In genomic region chr4:136217063-136217462, GRCm38 (mm10) we compare ENCODE assay signal across 23 mouse cellular contexts. TPM values are rescaled to one million over a fixed set of nuclear protein-coding genes. Genes with fewer than 3 reads are reported as not detected.
DNase-seq lines count a peak whose midpoint lies in the region; ATAC-seq and TF ChIP-seq lines count a peak whose summit lies in the region.
"Had no signal": no experiment of that assay in that cellular context is flagged by ENCODE, and none has a peak within 500 bp of the region (broad histone marks: within the 10 kb centered on the region; RNA-seq: fewer than 3 reads in every experiment).

No protein-coding gene starts in this region.

- 0 out of 2 replicates have a peak overlapping the region, but pooled peaks have one; percentile 11 for H3K27ac ChIP-seq in embryonic facial prominence, embryonic 12.5 days
- H3K27ac ChIP-seq in embryonic facial prominence, embryonic 10.5 days (replicated peaks) = no peak overlapping the region; the same call in 1 of the 2 replicates
- peak overlapping the region; percentile 72 for H3K27ac ChIP-seq in liver, postnatal 0 days (ENCODE audit: low read depth)
- no peak overlapping the region for H3K27ac ChIP-seq in liver, embryonic 11.5 days (ENCODE audit: low read depth, low read length)
- 0 out of 2 replicates have a peak overlapping the region, but pooled peaks have one; percentile 28 for H3K27ac ChIP-seq in lung, embryonic 16.5 days (ENCODE audit: low read length)
- peak overlapping the region; percentile 3; the same call in 1 of the 2 replicates for H3K27ac ChIP-seq in stomach, embryonic 15.5 days
- H3K27ac ChIP-seq: forebrain, embryonic 15.5 days; midbrain, embryonic 10.5 days had no signal

- 0 out of 2 replicates have a peak, but pooled peaks cover 6% of the 10 kb centered on the region for H3K36me3 ChIP-seq in embryonic facial prominence, embryonic 12.5 days
- 0 out of 2 replicates have a peak, but pooled peaks cover 4% of the 10 kb centered on the region for H3K36me3 ChIP-seq in embryonic facial prominence, embryonic 10.5 days (replicated peaks)
- H3K36me3 ChIP-seq in liver, postnatal 0 days (replicated peaks; ENCODE audit: insufficient read depth, low read length) = no peaks in the 10 kb centered on the region
- no peaks in the 10 kb centered on the region for H3K36me3 ChIP-seq in liver, embryonic 11.5 days (ENCODE audit: control insufficient read depth, insufficient read depth, low read length)
- no peaks in the 10 kb centered on the region for H3K36me3 ChIP-seq in lung, embryonic 16.5 days (ENCODE audit: control insufficient read depth, insufficient read depth, low read length)
- H3K36me3 ChIP-seq in stomach, embryonic 15.5 days = no peaks in the 10 kb centered on the region
- H3K36me3 ChIP-seq: forebrain, embryonic 15.5 days; G1E; midbrain, embryonic 10.5 days had no signal

- peaks cover 42% of the 10 kb centered on the region for H3K4me1 ChIP-seq in embryonic facial prominence, embryonic 12.5 days
- H3K4me1 ChIP-seq in embryonic facial prominence, embryonic 10.5 days = peaks cover 47% of the 10 kb centered on the region
- H3K4me1 ChIP-seq in liver, postnatal 0 days (ENCODE audit: insufficient read depth) = no peaks in the 10 kb centered on the region
- peaks cover 9% of the 10 kb centered on the region; the same call in 1 of the 2 replicates for H3K4me1 ChIP-seq in liver, embryonic 11.5 days (replicated peaks; ENCODE audit: control insufficient read depth, insufficient read depth, low read length)
- H3K4me1 ChIP-seq in lung, embryonic 16.5 days (replicated peaks; ENCODE audit: control insufficient read depth, insufficient read depth, low read length) = peaks cover 36% of the 10 kb centered on the region
- peaks cover 43% of the 10 kb centered on the region for H3K4me1 ChIP-seq in stomach, embryonic 15.5 days

- H3K27me3 ChIP-seq in embryonic facial prominence, embryonic 12.5 days = no peaks in the 10 kb centered on the region
- peaks cover 37% of the 10 kb centered on the region for H3K27me3 ChIP-seq in embryonic facial prominence, embryonic 10.5 days (replicated peaks; ENCODE audit: low read depth, poor library complexity, severe bottlenecking)
- 0 out of 2 replicates have a peak, but pooled peaks cover 7% of the 10 kb centered on the region for H3K27me3 ChIP-seq in liver, postnatal 0 days (ENCODE audit: insufficient read depth, low read length)
- peaks cover 43% of the 10 kb centered on the region for H3K27me3 ChIP-seq in liver, embryonic 11.5 days (replicated peaks; ENCODE audit: control insufficient read depth, insufficient read depth, low read length)
- no peaks in the 10 kb centered on the region for H3K27me3 ChIP-seq in lung, embryonic 16.5 days (ENCODE audit: control insufficient read depth, insufficient read depth, low read depth, low read length)
- H3K27me3 ChIP-seq in stomach, embryonic 15.5 days (replicated peaks) = no peaks in the 10 kb centered on the region
- H3K27me3 ChIP-seq: forebrain, embryonic 15.5 days had no signal

- DNase-seq in embryonic facial prominence, embryonic 10.5 days (ENCODE audit: low spot score) = no peak
- no peak for DNase-seq in liver, postnatal 0 days
- DNase-seq in liver, embryonic 11.5 days (ENCODE audit: low spot score) = no peak
- DNase-seq in ovary, adult 18-20 months (ENCODE audit: low spot score) = no peak
- no peak for DNase-seq in adrenal gland, adult 18-20 months (ENCODE audit: low spot score in 2 of 2)
- DNase-seq: adrenal gland, adult 8-10 months; cerebellum, adult 11 months; cerebellum, postnatal 14 days; embryo, embryonic 11 days; heart, postnatal 14 days; kidney, adult 18-20 months; kidney, postnatal 25 days; layer of hippocampus, adult 9-11 months; retina, postnatal 1 day had no signal

- no peak for TF ChIP-seq EP300 in liver, postnatal 0 days (IDR thresholded peaks at IDR 0.05; ENCODE audit: low read depth)

- H3K4me2 ChIP-seq in embryonic facial prominence, embryonic 12.5 days (replicated peaks) = no peak overlapping the region
- no peak overlapping the region for H3K4me2 ChIP-seq in liver, postnatal 0 days (ENCODE audit: low read depth, low read length)
- no peak overlapping the region for H3K4me2 ChIP-seq in liver, embryonic 11.5 days
- no peak overlapping the region for H3K4me2 ChIP-seq in lung, embryonic 16.5 days (ENCODE audit: low read depth, low read length)
- no peak overlapping the region for H3K4me2 ChIP-seq in stomach, embryonic 15.5 days
- H3K4me2 ChIP-seq: forebrain, embryonic 15.5 days had no signal

- 61% methylated on average over 10 of the region's 10 CpGs for WGBS in embryonic facial prominence, embryonic 12.5 days
- WGBS in embryonic facial prominence, embryonic 10.5 days = 70% methylated on average over 10 of the region's 10 CpGs
- 47% methylated on average over 10 of the region's 10 CpGs for WGBS in liver, postnatal 0 days (ENCODE audit: insufficient replicate concordance)
- 54% methylated on average over 10 of the region's 10 CpGs for WGBS in liver, embryonic 11.5 days
- WGBS in lung, embryonic 16.5 days = 28% methylated on average over 10 of the region's 10 CpGs
- 36% methylated on average over 10 of the region's 10 CpGs for WGBS in stomach, embryonic 15.5 days

- no peaks in the 10 kb centered on the region for H3K9me3 ChIP-seq in embryonic facial prominence, embryonic 12.5 days
- H3K9me3 ChIP-seq in embryonic facial prominence, embryonic 10.5 days = no peaks in the 10 kb centered on the region
- no peaks in the 10 kb centered on the region for H3K9me3 ChIP-seq in liver, postnatal 0 days (ENCODE audit: low read length)
- H3K9me3 ChIP-seq in liver, embryonic 11.5 days (ENCODE audit: control insufficient read depth, low read length) = no peaks in the 10 kb centered on the region
- H3K9me3 ChIP-seq in lung, embryonic 16.5 days (ENCODE audit: control insufficient read depth, low read length) = no peaks in the 10 kb centered on the region
- no peaks in the 10 kb centered on the region for H3K9me3 ChIP-seq in stomach, embryonic 15.5 days
- H3K9me3 ChIP-seq: forebrain, embryonic 15.5 days; G1E; midbrain, embryonic 10.5 days had no signal

- no peak for ATAC-seq in embryonic facial prominence, embryonic 12.5 days (ENCODE audit: insufficient number of reproducible peaks, insufficient read depth, low FRiP score, low TSS enrichment)
- no peak for ATAC-seq in liver, postnatal 0 days
- no peak for ATAC-seq in liver, embryonic 11.5 days (replicated peaks; ENCODE audit: low FRiP score)
- no peak for ATAC-seq in lung, embryonic 16.5 days (ENCODE audit: low read depth)
- ATAC-seq in stomach, embryonic 15.5 days (ENCODE audit: insufficient read depth, low FRiP score, low read depth) = no peak
- ATAC-seq: CD4-positive, CD25-positive, alpha-beta regulatory T cell, adult 4 months; forebrain, embryonic 15.5 days; hindbrain, embryonic 16.5 days had no signal

- TF ChIP-seq CTCF in liver, postnatal 0 days (IDR thresholded peaks at IDR 0.05; ENCODE audit: low read depth) = no peak

- H3K4me3 ChIP-seq in embryonic facial prominence, embryonic 12.5 days = no peak overlapping the region
- H3K4me3 ChIP-seq in embryonic facial prominence, embryonic 10.5 days = no peak overlapping the region
- no peak overlapping the region for H3K4me3 ChIP-seq in liver, postnatal 0 days (ENCODE audit: low read depth, low read length)
- no peak overlapping the region for H3K4me3 ChIP-seq in liver, embryonic 11.5 days (ENCODE audit: low read depth, low read length)
- no peak overlapping the region for H3K4me3 ChIP-seq in lung, embryonic 16.5 days (ENCODE audit: low read length)
- H3K4me3 ChIP-seq in stomach, embryonic 15.5 days (replicated peaks) = no peak overlapping the region
- H3K4me3 ChIP-seq: forebrain, embryonic 15.5 days; midbrain, embryonic 10.5 days had no signal

- H3K9ac ChIP-seq in embryonic facial prominence, embryonic 12.5 days = no peak overlapping the region
- no peak overlapping the region; the same call in 1 of the 2 replicates for H3K9ac ChIP-seq in liver, postnatal 0 days (replicated peaks)
- H3K9ac ChIP-seq in liver, embryonic 11.5 days (ENCODE audit: low read depth, low read length) = no peak overlapping the region
- no peak overlapping the region for H3K9ac ChIP-seq in lung, embryonic 16.5 days (ENCODE audit: low read length)
- no peak overlapping the region for H3K9ac ChIP-seq in stomach, embryonic 15.5 days
- H3K9ac ChIP-seq: forebrain, embryonic 15.5 days had no signal

RNA-seq across cellular contexts. Expression of gene Asap3, which starts 10.9 kb away (rescaled TPM):
- polyA plus RNA-seq in embryonic facial prominence, embryonic 12.5 days (2016; fragmentation: Nextera tagmentation; extraction: Ambion mirVana) = 13.1 and 13.3 TPM in 2 replicates
- 4.2 and 5.3 TPM in 2 replicates for polyA plus RNA-seq in embryonic facial prominence, embryonic 10.5 days (2016; fragmentation: Nextera tagmentation; extraction: Ambion mirVana)
- 4.5 and 4.8 TPM in 2 replicates for polyA plus RNA-seq in liver, postnatal 0 days (2015; fragmentation: Nextera tagmentation; extraction: Ambion mirVana)
- 1.8 and 2.9 TPM in 2 replicates for polyA plus RNA-seq in liver, embryonic 11.5 days (2014; fragmentation: Nextera tagmentation; extraction: Ambion mirVana)
- 8.2 and 9.1 TPM in 2 replicates for polyA plus RNA-seq in lung, embryonic 16.5 days (2015; fragmentation: Nextera tagmentation; extraction: Ambion mirVana)
- polyA plus RNA-seq in stomach, embryonic 15.5 days (2015; fragmentation: Nextera tagmentation; extraction: Ambion mirVana) = 6.4 and 7.8 TPM in 2 replicates
- total RNA-seq in adrenal gland, adult 18-20 months (2021) = 1 to 10 TPM; 1.6 to 2.8 TPM
- total RNA-seq: monocyte, adult 5-6 weeks had no signal
- polyA plus RNA-seq: CD4-positive, CD25-positive, alpha-beta regulatory T cell, adult 4 months had no signal

RNA-seq across cellular contexts. Expression of gene Tcea3, which starts 30.5 kb away (rescaled TPM):
- polyA plus RNA-seq in embryonic facial prominence, embryonic 12.5 days (2016; fragmentation: Nextera tagmentation; extraction: Ambion mirVana) = 2.9 and 4.1 TPM in 2 replicates
- polyA plus RNA-seq in embryonic facial prominence, embryonic 10.5 days (2016; fragmentation: Nextera tagmentation; extraction: Ambion mirVana) = 0.83 and 0.97 TPM in 2 replicates
- 37.6 and 41.7 TPM in 2 replicates for polyA plus RNA-seq in liver, postnatal 0 days (2015; fragmentation: Nextera tagmentation; extraction: Ambion mirVana)
- polyA plus RNA-seq in liver, embryonic 11.5 days (2014; fragmentation: Nextera tagmentation; extraction: Ambion mirVana) = 16.4 and 17.3 TPM in 2 replicates
- polyA plus RNA-seq in lung, embryonic 16.5 days (2015; fragmentation: Nextera tagmentation; extraction: Ambion mirVana) = 20.3 and 22.9 TPM in 2 replicates
- polyA plus RNA-seq in stomach, embryonic 15.5 days (2015; fragmentation: Nextera tagmentation; extraction: Ambion mirVana) = 18.9 and 20.8 TPM in 2 replicates
- total RNA-seq in adrenal gland, adult 18-20 months (2021) = 1 to 10 TPM; 1.5 to 4.7 TPM
- polyA plus RNA-seq: G1E had no signal

RNA-seq across cellular contexts. Expression of gene E2f2, which starts 44.9 kb away (rescaled TPM):
- 8.3 and 8.7 TPM in 2 replicates for polyA plus RNA-seq in embryonic facial prominence, embryonic 12.5 days (2016; fragmentation: Nextera tagmentation; extraction: Ambion mirVana)
- polyA plus RNA-seq in embryonic facial prominence, embryonic 10.5 days (2016; fragmentation: Nextera tagmentation; extraction: Ambion mirVana) = 6.2 TPM in 2 replicates
- 48.6 and 50.2 TPM in 2 replicates for polyA plus RNA-seq in liver, postnatal 0 days (2015; fragmentation: Nextera tagmentation; extraction: Ambion mirVana)
- polyA plus RNA-seq in liver, embryonic 11.5 days (2014; fragmentation: Nextera tagmentation; extraction: Ambion mirVana) = 9.0 and 9.2 TPM in 2 replicates
- 18.4 and 18.8 TPM in 2 replicates for polyA plus RNA-seq in lung, embryonic 16.5 days (2015; fragmentation: Nextera tagmentation; extraction: Ambion mirVana)
- 8.6 and 11.4 TPM in 2 replicates for polyA plus RNA-seq in stomach, embryonic 15.5 days (2015; fragmentation: Nextera tagmentation; extraction: Ambion mirVana)
- 1 to 10 TPM; 1.9 to 3.2 TPM for total RNA-seq in adrenal gland, adult 18-20 months (2021)

Comparison
In these comparisons a context has a peak if more than half of its experiments do, and no peak if none do; other contexts are left out.
1. H3K27ac ChIP-seq: peak in embryonic facial prominence, embryonic 12.5 days (single experiment), liver, postnatal 0 days (single experiment), lung, embryonic 16.5 days (single experiment) and stomach, embryonic 15.5 days (single experiment); none in embryonic facial prominence, embryonic 10.5 days (single experiment) and liver, embryonic 11.5 days (single experiment).